19 mouse cellular contexts compared by ENCODE assay signal in genomic region chr9:40195981-40196380, GRCm38 (mm10). TPM values are rescaled to one million over a fixed set of nuclear protein-coding genes. Genes with fewer than 3 reads are reported as not detected.
DNase-seq lines count a peak whose midpoint lies in the region; ATAC-seq and TF ChIP-seq lines count a peak whose summit lies in the region.
"Had no signal": no experiment of that assay in that cellular context is flagged by ENCODE, and none has a peak within 500 bp of the region (broad histone marks: within the 10 kb centered on the region; RNA-seq: fewer than 3 reads in every experiment).

No protein-coding gene starts in this region.

- ATAC-seq in CD4-positive, CD25-positive, alpha-beta regulatory T cell, adult 4 months: no peak
- no peak for ATAC-seq in lung, embryonic 14.5 days (ENCODE audit: insufficient read depth)
- ATAC-seq in hindbrain, embryonic 16.5 days: no peak
- ATAC-seq: forebrain, embryonic 14.5 days; midbrain, embryonic 16.5 days had no signal

- no peak overlapping the region for H3K27ac ChIP-seq in lung, embryonic 14.5 days (ENCODE audit: low read depth)
- H3K27ac ChIP-seq in hindbrain, embryonic 16.5 days (ENCODE audit: low read depth, low read length): no peak overlapping the region
- H3K27ac ChIP-seq: hindbrain, embryonic 10.5 days; lung, embryonic 15.5 days; neural tube, embryonic 15.5 days had no signal

- no peaks in the 10 kb centered on the region for H3K9me3 ChIP-seq in lung, embryonic 14.5 days (ENCODE audit: low read depth, low read length)
- no peaks in the 10 kb centered on the region for H3K9me3 ChIP-seq in hindbrain, embryonic 16.5 days (ENCODE audit: control insufficient read depth, low read length)
- H3K9me3 ChIP-seq: hindbrain, embryonic 10.5 days; lung, embryonic 15.5 days; neural tube, embryonic 15.5 days had no signal

- no peaks in the 10 kb centered on the region for H3K36me3 ChIP-seq in lung, embryonic 14.5 days (ENCODE audit: insufficient read depth)
- no peaks in the 10 kb centered on the region for H3K36me3 ChIP-seq in hindbrain, embryonic 16.5 days (ENCODE audit: control insufficient read depth, insufficient read depth, low read length)
- H3K36me3 ChIP-seq: lung, embryonic 15.5 days had no signal

- H3K4me1 ChIP-seq in lung, embryonic 14.5 days (ENCODE audit: insufficient read depth): no peaks in the 10 kb centered on the region
- H3K4me1 ChIP-seq in hindbrain, embryonic 16.5 days (ENCODE audit: control insufficient read depth, insufficient read depth, low read depth, low read length): peaks cover 14% of the 10 kb centered on the region

- H3K9ac ChIP-seq in lung, embryonic 14.5 days: no peak overlapping the region
- no peak overlapping the region for H3K9ac ChIP-seq in hindbrain, embryonic 16.5 days (ENCODE audit: low read depth, low read length)
- H3K9ac ChIP-seq: lung, embryonic 15.5 days; neural tube, embryonic 15.5 days had no signal

- peak; percentile 3 for DNase-seq in CD4-positive, CD25-positive, alpha-beta regulatory T cell, adult 2 months (ENCODE audit: low read depth, low spot score)
- DNase-seq in urinary bladder, postnatal 25 days (ENCODE audit: low spot score): peak; percentile 16
- DNase-seq in urinary bladder, postnatal 10 days (ENCODE audit: low spot score): no peak
- peak; percentile 2 for DNase-seq in lung, embryonic 14.5 days
- DNase-seq in spleen, postnatal 10 days (ENCODE audit: low spot score in 2 of 2): no peak
- no peak for DNase-seq in layer of hippocampus, postnatal 25 days (ENCODE audit: extremely low spot score in 1 of 2, low spot score in 1 of 2)
- DNase-seq: cerebellum, adult 18-20 months; gastrocnemius, postnatal 14 days; kidney, adult 2 months had no signal

- 83% methylated on average over 3 of the region's 3 CpGs for WGBS in lung, embryonic 14.5 days
- WGBS in hindbrain, embryonic 16.5 days: 93% methylated on average over 3 of the region's 3 CpGs

- no peak overlapping the region for H3K4me2 ChIP-seq in lung, embryonic 14.5 days
- no peak overlapping the region for H3K4me2 ChIP-seq in hindbrain, embryonic 16.5 days (ENCODE audit: low read length)
- H3K4me2 ChIP-seq: lung, embryonic 15.5 days; neural tube, embryonic 15.5 days had no signal

- H3K4me3 ChIP-seq in lung, embryonic 14.5 days (ENCODE audit: low read depth, low read length): no peak overlapping the region
- H3K4me3 ChIP-seq in hindbrain, embryonic 16.5 days (ENCODE audit: low read length): no peak overlapping the region
- H3K4me3 ChIP-seq: hindbrain, embryonic 10.5 days; lung, embryonic 15.5 days; neural tube, embryonic 15.5 days had no signal

- H3K27me3 ChIP-seq in lung, embryonic 14.5 days (ENCODE audit: insufficient read depth, low read length): no peaks in the 10 kb centered on the region
- no peaks in the 10 kb centered on the region for H3K27me3 ChIP-seq in hindbrain, embryonic 16.5 days (replicated peaks; ENCODE audit: control insufficient read depth, insufficient read depth, low read length)
- H3K27me3 ChIP-seq: lung, embryonic 15.5 days; neural tube, embryonic 15.5 days had no signal

- no peak for TF ChIP-seq CTCF in lung, embryonic 14.5 days (IDR thresholded peaks at IDR 0.05; ENCODE audit: low read depth)

RNA-seq across cellular contexts. Expression of gene Zfp202, which starts 3.9 kb away (rescaled TPM):
- 1 to 10 TPM; 1.5 TPM for polyA plus RNA-seq in CD4-positive, CD25-positive, alpha-beta regulatory T cell, adult 4 months (2017; shearing (Covaris generic))
- 5.0 and 6.0 TPM in 2 replicates for polyA plus RNA-seq in lung, embryonic 14.5 days (2014; fragmentation: Nextera tagmentation; extraction: Ambion mirVana)
- polyA plus RNA-seq in hindbrain, embryonic 16.5 days (2015; fragmentation: Nextera tagmentation; extraction: Ambion mirVana): 11.2 TPM in 2 replicates
- total RNA-seq in layer of hippocampus, postnatal 25 days (2021): 1 to 10 TPM; 3.4 to 3.8 TPM

RNA-seq across cellular contexts. Expression of gene Olfr986, which starts 15.3 kb away (rescaled TPM):
- polyA plus RNA-seq in CD4-positive, CD25-positive, alpha-beta regulatory T cell, adult 4 months (2017; shearing (Covaris generic)): not detected
- not detected in 2 replicates for polyA plus RNA-seq in lung, embryonic 14.5 days (2014; fragmentation: Nextera tagmentation; extraction: Ambion mirVana)
- 0.08 TPM in 1 of 2 replicates, not detected in the other for polyA plus RNA-seq in hindbrain, embryonic 16.5 days (2015; fragmentation: Nextera tagmentation; extraction: Ambion mirVana)
- under 1 TPM in 1 of 2 experiments, not detected in 1; 0.14 TPM for total RNA-seq in layer of hippocampus, postnatal 25 days (2021)
- total RNA-seq: adrenal gland, adult 18-20 months; gastrocnemius, postnatal 14 days; MEL had no signal
- polyA plus RNA-seq: forebrain, embryonic 14.5 days; hindbrain, embryonic 10.5 days; kidney, adult 2 months; limb, embryonic 11.5 days; lung, embryonic 15.5 days; midbrain, embryonic 16.5 days had no signal

RNA-seq across cellular contexts. Expression of gene Tmem225, which starts 48.1 kb away (rescaled TPM):
- polyA plus RNA-seq in CD4-positive, CD25-positive, alpha-beta regulatory T cell, adult 4 months (2017; shearing (Covaris generic)): not detected
- not detected in 2 replicates for polyA plus RNA-seq in lung, embryonic 14.5 days (2014; fragmentation: Nextera tagmentation; extraction: Ambion mirVana)
- polyA plus RNA-seq in hindbrain, embryonic 16.5 days (2015; fragmentation: Nextera tagmentation; extraction: Ambion mirVana): not detected in 2 replicates
- not detected for total RNA-seq in layer of hippocampus, postnatal 25 days (2021)
- total RNA-seq: adrenal gland, adult 18-20 months; gastrocnemius, postnatal 14 days; MEL had no signal
- polyA plus RNA-seq: forebrain, embryonic 14.5 days; hindbrain, embryonic 10.5 days; kidney, adult 2 months; limb, embryonic 11.5 days; lung, embryonic 15.5 days; midbrain, embryonic 16.5 days; neural tube, embryonic 15.5 days had no signal

Comparison
In these comparisons a context has a peak if more than half of its experiments do, and no peak if none do; other contexts are left out.
1. DNase-seq: peak in CD4-positive, CD25-positive, alpha-beta regulatory T cell, adult 2 months (single experiment), urinary bladder, postnatal 25 days (single experiment) and lung, embryonic 14.5 days (single experiment); none in urinary bladder, postnatal 10 days (single experiment), spleen, postnatal 10 days (0 of 2) and layer of hippocampus, postnatal 25 days (0 of 2).